Mouse (Mus musculus) frontal cortex, postnatal 14 days (tissue): ENCODE results near the gene Gm17268.

Experiments
- DNase-seq, 2 experiments: peaks; one replicate each; pipeline ENCODE4 v3.0.0; 2022; ENCODE audit warnings: low spot score in 2 of 2

The Gm17268 gene

DNA sequence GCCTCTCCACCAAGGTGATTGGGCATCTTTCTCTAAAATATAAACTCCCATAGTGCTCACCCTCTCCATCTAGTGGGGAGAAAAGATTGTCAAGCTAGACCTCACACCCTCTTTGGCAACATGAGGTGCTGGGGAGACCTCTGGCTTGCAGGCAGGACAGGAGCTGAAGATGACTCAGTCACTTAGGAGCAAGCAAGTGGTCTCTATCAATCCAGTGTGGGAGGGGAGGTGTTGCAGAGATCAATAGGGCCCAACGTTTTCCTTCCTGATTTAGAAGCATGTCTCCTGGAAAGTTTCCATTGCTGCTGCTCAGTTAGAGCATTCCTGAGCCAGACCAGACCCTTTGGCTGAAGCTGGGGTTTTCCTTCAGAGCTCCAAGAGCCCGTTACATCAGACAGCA is at the start of gene Gm17268:
Gene Gm17268, minus strand, starts transcription at position 28 of the 400 bp plus-strand sequence.
- no peak for DNase-seq

DNA sequence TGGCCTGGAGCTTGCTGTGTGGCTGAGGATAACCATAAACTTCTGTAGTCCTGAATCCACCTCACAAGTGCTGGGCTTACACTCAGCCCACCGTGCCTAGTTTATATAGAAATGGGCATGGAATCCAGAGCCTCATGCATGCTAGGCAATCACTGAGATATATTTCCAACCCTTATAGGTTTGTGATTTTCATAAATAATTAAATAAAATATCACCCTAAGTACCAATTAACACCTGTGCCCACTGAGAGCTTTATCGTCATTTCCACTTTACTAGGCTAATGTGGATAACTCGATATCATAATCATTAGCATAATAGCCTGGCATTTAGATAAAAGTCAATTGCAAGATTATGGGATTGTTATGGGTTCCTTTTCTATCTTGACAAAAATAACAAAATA is 46.0 kb upstream of the Gm17268 start:
- DNase-seq: no peak

DNA sequence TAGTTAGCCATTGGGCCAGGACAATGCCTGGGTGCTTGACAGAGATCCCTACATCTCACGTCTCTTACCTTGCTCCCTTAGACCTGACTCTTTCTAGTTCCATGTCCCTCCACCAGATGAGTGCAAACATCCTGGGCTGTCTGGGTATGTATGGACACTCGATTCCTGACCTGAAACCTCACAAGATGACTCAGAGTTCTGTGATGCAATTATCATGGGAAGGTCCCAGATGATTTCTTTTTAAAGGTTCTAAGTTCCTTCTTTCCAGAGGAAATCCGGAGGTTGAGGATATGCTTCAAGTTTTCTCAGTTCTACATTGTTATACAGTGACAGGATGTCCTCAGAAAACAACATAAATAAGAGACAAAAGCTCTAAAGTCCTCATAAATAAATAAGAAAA is 42.5 kb upstream of the Gm17268 start:
- DNase-seq: no peak

DNA sequence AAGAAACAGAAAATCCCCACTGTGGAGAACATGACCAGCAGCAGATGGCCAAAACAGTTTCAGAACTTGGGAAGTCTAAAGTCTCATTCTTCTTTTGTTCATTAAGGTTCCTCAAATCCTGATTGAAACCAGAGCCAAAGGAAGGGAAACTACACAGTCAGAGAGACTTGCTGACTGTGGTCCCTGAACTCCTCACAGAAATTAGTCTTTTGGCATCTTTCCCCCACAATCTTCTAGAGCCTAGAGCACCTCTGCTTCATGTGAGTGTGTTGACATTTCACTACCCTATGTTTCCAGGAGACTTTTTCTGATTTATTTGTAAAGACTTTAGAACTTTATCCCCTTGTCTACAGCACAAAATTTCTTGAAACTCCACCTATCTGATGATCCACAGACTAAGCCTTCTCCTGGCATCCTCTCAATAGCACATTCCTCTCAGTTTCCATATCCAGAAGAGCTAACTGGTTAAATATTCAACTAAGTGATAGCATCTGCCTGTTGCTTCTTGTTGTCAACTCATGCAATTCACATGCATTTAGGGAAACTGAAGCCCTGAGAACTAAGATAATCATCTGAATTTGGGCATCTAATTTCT is 39.9 kb upstream of the Gm17268 start:
- DNase-seq: no peak

DNA sequence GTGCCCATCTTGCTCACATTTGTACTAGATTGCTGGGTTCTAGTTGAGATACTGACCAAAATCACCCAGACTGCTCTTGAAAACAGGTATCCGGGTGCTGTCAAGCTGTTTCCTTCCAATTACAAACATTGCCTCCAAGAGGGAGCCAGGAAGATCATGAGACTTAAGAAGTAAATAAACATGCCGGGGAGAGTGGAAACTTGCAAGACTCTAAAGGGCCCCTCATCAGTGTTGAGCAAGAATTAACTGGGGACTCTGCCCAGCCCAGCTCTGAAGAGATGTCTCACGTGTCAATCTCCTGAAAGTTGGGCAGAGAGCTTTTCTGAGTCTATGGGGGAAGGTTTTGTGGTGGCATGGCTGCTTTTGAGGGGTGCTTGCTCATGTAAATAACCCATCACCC is 38.7 kb upstream of the Gm17268 start:
- no peak for DNase-seq

DNA sequence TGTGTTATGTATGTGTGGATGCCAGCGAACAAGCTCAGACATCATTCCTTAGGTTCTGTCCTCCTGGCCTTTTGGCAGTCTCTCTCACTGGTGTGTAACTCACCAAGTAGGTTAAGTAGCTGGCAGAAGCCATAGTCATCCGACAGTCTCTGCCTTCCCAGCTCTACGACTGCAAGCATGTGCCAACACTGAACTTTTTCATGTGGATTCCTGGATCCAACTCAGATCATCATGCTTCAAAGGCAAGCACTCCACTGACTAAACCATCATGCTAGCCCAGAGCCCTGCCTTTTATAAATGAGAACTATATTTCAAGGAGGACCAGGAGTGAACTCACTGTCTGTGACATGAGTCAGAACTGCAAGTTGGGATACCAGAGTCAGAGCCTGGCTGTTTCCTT is 35.3 kb upstream of the Gm17268 start:
- DNase-seq: no peak

DNA sequence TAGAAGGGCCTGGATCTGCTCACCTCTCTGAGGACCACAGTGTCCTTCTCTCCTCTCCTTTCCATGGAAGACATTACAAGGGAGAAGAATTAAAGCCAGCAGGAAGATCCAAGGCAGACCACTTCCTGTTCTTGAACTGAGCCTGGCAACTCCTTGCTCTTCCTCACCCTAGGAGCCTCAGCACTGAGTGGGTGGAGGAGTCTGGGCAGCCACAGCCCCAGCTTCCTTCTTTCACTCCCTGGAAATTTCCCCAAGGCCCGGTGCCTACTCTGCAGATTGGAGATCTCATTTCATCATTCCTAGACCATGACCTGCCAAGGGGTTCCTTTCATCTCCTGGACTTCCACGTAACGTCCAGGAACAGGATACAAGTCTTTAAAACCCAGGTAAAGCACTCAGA is 34.6 kb upstream of the Gm17268 start:
- DNase-seq: no peak

DNA sequence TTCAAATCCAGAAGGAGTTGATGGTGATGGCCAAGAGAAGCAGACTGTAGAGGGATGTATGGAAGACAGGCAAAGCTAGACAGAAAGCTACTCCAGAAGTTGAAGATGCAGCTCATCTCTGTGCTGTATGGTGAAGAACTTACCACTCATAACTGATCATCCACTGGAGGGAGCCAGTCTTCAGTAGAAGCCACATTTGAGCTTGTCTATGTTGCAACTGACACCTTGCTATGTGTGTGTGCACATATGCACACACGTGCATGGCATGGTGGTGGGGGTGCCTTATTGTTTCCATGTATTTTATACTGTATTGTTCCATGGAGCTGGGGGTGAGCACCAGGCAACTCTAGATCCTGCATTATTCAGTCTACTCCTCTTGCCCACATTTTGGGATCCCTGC is 34.0 kb upstream of the Gm17268 start:
- DNase-seq: no peak

DNA sequence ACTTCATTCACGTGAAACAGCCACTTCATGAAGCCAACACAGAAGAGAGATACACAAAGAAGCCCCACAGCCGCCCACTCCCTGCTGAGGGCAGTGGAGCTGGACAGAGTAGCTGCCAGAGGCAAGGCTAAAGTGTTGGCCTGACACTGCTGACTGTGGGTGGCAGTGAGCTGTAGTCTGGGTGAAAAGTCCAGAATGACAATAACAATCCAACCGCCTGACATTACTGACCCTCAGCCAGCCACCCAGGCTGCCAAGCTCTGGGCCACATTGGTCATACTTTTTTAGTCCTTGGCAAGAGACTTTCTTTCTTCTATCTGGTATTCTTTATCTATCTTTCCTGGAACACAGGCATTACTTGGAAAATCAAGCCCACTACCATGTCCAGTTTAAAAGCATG is 32.7 kb upstream of the Gm17268 start:
- no peak for DNase-seq

DNA sequence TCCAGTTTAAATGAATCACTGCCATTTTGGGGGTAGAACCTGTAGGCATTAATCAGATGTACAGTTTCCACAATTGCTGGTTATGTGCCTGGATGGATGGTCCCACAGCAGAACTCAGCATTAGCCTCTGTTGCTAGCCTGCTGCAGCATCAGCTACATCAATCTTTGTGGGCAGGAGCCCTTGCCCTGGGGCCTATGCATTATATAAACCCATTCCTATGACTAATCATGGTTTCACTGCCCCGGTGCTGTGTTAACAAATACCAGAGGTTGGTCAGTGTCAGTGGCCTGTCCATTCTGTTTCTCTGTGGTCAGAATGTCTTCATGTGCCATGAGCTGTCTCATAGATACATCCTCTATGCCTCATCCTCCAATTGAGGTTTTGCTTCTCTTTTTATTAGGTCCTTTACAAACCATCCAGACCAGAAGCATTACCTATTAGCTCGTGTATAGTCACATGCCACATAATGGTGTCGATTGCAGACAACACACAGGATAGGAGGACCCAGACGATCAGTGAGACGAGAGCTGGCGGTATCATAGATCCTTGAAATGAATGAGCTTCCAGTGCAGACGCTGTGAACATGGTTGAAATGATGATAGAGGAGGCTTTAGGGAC is 28.7 kb upstream of the Gm17268 start:
- no peak for DNase-seq

DNA sequence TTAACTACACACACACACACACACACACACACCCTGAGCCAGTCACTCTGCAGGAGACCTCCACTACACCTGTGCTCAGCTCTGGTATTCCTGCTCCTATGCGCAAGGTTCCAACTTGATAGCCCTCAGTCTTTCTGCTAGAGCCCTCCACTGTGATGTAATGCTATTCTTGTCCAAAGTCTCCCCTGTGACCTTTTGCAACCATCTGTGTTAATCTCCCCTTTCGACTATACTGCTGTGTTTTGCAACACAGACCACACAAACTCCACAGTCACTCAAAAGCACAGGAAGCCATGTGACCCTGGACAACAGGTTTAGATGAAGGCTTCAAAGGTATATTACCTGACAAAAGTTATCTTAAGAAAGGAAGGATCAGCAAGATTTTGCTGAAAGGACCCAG is 25.1 kb upstream of the Gm17268 start:
- DNase-seq: no peak

DNA sequence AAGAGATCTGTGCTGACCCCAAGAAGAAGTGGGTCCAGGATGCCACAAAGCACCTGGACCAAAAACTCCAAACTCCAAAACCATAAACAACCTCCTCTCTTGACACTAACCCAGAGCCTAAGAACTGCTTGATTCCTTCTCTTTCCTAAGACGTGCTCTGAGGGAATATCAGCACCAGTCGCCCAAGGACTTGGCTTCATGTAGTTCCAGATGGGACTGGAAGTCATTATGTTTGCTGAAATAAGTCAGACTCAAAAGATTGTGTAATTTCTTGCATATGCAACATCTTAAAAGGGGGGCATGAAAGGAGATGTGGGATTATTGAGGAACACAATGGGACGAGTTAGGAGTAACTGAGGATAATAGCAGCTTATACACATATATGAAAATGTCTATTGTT is 23.9 kb upstream of the Gm17268 start:
- DNase-seq: no peak

DNA sequence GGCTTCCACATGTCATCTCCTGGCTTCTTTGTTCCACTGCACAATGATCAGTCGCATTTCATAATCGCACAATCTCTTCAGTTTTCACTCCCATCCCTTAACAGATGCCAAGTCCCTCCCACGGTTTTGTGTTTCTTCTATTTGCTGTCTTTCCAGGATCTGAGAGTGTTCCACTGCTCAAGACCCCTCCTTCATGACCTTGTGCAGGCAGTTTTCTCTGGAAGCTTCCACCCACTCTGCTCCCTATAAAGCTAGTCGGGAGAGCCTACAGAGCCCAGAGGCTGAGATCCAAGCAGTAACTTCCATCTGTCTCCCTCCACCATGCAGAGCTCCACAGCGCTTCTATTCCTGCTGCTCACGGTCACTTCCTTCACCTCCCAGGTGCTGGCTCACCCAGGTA is 19.3 kb upstream of the Gm17268 start, which contains the start of gene Ccl11:
Gene Ccl11, plus strand, starts transcription at position 178 of the 400 bp plus-strand sequence.
- DNase-seq: peak in 1 of 2 experiments; percentile 9

DNA sequence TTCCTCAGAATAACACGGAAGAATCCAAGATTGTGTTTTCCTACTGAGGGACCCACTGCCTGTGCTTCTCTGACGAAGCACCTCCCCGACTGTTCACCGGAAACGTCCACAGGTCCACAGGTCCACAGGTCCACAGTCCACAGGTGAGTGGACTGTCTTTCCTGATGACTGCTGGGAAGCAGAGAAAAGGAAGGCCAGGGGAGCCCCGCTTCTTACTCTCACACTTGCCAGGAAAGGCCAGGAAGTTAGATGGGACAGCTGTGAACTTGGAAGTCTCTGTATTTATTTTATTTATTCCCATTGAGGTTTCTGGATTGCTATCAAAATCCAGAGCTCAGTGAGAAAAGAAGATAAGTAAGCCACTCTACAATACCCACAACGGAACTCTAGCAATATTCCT is 15.5 kb upstream of the Gm17268 start:
- no peak for DNase-seq

DNA sequence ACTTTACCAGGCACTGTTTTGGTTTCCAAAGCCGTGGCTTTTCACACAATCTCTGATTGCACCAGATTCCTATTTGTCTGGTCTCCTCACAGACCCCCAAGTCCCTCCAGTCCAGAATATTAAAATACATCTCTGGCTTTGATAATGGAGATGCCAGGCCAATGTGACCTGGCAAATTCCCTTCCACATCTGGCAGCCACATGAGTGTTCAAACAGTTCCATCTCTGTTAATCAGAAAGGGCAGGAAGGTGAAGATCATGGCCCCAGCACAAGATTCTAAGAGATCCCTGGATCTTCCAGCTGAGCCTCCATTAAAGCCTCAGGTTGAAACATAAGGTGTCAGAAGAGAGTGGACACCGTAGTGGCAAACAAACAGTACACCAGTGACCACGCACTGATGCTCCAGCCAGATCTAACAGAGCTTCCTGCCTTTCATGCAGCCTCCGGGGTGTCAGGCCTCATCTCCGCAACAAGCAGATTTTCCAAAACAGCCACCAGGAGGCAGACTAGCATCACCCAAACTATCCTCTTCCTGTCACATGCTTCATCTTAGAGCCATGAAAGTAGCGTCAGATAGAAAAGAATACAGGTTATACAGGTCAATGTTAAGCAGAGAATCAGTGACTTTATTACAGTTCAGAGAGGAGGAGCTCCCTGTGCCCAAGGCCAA is 9.5 kb upstream of the Gm17268 start:
- DNase-seq: peak; percentile 16 to 22

DNA sequence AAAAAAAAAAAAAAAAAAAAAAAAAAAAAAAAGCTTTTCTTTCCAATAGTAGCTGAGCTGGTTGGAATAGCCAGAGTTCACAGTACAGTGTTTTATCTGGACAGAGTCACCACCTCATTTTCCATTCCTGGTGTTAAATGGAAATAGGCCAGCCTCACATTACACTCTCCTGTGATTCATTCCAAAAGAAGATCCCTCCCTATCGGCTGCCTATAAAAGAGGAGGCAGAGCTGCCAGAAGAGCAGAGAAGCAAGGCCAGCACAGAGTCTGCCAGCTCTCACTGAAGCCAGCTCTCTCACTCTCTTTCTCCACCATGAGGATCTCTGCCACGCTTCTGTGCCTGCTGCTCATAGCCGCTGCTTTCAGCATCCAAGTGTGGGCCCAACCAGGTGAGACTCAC is 7.1 kb upstream of the Gm17268 start, which contains the start of gene Ccl7:
Gene Ccl7, plus strand, starts transcription at position 242 of the 400 bp plus-strand sequence.
- peak in 1 of 2 experiments; percentile 5 for DNase-seq

DNA sequence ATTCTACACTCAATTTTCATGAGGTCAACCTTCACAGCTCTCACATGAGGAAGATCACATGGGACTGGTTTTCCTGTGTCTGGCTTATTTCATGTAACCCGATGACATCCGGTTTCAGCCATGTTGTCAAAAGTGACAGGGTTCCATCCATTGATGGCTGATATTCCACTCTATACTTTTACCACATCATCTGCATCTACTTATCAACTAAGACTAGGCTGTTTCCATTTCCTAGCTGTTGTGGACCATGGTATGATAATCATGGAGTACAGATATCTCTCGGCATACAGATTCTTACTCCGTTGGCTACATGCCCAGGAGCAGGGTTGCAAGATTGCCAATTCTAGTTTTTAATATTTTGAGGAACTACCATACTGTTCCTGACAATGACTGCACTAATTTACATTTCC is 3.3 kb upstream of the Gm17268 start:
- DNase-seq: no peak

DNA sequence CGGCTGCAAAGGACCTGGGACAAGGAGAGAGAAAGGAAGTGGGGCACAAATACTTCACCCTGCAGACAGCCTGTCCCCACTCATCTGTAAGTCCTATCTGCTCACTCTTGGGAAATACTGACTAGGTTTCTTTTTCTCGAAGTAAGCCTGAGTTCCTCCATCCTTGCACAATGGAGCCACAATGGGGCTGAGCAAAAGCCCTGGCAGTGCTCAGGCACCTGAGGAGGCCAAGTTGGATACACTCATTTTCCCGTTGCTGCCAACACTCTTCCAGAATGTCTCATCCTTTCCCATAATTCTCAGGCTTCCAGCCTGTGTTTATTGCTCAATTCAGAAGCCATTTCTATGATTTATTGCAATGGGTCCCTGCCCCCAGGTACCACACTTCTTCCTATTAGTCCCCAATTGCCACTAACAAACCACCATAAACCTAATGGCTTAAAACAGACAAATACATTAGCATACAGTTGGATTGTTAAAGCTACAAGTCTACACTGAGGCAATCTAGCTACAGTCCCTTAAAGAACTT is 834 bp upstream of the Gm17268 start:
- DNase-seq: no peak

DNA sequence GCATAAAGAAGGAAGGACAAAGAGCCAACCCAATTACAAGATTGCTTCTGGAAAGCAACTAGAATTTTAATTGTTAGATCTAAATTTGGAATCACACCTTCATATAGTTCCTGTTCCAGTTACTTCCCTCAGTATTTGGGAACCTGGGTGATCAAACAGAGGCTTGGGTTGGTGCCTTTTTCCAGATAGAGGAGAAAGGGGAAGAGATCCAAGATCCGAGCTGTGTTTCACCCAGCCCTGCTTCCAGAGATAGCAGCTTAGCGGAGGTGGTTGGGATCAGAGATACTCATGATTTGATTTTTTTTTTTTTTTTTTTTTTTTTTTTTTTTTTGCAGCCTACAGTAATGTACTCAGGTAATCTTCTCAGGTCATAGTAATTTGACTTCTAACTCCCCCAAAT is 2.5 kb downstream of the Gm17268 start:
- no peak for DNase-seq

DNA sequence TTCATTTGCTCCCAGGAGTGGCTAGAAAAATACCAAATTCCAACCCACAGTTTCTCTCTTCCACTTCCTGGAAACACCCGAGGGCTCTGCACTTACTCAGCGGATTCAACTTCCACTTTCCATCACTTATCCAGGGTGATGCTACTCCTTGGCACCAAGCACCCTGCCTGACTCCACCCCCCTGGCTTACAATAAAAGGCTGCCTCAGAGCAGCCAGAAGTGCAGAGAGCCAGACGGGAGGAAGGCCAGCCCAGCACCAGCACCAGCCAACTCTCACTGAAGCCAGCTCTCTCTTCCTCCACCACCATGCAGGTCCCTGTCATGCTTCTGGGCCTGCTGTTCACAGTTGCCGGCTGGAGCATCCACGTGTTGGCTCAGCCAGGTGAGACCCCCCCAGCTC is 3.0 kb downstream of the Gm17268 start, which contains the start of gene Ccl2:
Gene Ccl2, plus strand, starts transcription at position 216 of the 400 bp plus-strand sequence.
- peak; percentile 35 to 55 for DNase-seq

DNA sequence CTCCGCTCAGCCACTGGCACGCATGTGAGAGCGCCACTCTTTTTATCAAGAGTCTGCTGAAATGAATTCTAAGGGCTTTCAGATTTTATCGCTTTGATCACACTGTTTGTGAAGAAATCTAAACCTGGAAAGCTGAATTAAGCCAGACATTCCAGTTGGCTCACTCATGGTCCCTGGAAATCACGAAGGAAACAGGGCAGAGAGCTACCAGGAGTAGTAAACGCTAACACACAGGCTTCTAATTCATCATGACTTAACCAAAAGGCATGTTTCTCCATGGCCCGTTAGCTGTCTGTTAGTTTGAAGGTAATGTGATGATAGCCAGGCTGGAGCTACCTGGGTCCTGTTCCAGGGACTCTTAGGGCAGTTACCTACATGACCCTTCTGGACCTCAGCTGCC is 3.9 kb downstream of the Gm17268 start:
- DNase-seq: no peak

DNA sequence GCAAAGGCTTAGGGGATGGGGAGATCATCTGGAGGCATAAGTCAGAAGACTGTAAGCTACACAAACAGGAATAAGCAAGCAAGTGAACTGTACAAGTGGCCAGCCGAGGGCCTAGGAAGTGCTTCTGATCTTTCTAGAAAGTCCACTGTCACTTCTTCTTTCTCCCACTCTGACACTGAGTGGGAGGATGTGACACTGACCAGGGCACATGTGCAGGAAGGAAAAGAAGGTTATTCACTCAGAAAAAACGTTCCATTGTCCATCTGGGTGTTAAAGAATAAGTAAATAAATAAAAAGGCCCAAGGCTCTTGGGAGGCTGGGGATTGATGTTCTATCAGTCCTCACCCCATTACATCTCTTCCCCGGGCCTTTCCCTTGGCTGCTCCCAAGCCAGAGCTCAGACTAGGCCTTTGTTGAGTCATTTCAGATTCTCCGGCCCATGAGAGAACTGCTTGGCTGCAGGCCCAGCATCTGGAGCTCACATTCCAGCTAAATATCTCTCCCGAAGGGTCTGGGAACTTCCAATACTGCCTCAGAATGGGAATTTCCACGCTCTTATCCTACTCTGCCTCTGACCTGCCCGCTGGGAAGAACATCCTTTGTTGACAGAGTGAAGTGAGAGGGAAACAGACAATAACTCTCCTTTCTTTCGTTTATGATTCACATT is 5.6 kb downstream of the Gm17268 start:
- no peak for DNase-seq
